In the genomic region with DNA sequence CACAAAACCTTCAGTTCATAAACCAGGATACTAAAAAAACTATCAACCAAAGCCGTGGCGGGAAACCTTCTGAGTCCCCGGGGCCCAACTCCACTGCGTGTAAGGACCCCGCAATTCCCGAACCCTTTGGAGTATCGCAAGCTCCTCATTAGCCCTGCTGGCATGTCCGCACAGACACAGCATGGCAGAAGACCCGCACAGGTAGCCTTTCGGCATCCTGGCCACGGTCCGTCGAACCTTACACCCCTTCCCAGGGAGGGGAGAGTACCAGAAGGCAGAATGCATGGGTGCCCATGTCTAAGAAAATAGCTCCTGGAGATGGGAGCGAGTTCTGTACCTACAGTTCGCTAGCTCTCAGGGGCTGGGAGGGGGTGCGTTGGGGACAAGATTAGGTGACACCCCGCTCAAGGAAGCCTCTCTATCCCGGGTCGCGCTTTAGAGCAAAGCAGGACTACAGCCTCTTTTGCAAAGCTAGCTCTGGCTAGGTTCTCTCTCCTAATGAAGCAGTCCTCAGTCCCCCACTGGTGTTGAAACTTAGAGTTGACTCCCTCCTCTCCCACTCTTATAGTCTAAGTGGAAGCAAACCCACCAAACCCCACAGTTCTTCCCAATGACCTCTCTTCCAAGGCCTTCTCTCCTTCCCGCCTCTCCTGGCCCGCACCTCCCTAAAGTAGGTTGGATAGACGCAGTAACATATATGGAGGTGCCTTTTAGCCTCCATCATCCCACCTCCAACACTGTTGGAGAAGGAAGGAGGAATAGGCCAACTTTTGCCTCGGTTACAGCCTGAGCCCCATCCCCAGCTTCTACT, we compare ENCODE assay signal across 8 mouse cellular contexts. TPM values are rescaled to one million over a fixed set of nuclear protein-coding genes. Genes with fewer than 3 reads are reported as not detected.
A peak's percentile ranks its signal among the peaks of the same experiment; 100 is the strongest.
DNase-seq lines count a peak whose midpoint lies in the region; ATAC-seq and TF ChIP-seq lines count a peak whose summit lies in the region.

No protein-coding gene starts in this region.

- peak; percentile 39 for DNase-seq in lung, adult 2 months
- DNase-seq in lung, postnatal 4 days: no peak
- DNase-seq in frontal cortex, postnatal 25 days (ENCODE audit: low spot score in 2 of 2): no peak
- DNase-seq in right cerebral cortex, adult 2 months (ENCODE audit: low spot score in 2 of 2): no peak
- DNase-seq in left cerebral cortex, adult 9 months (ENCODE audit: low spot score in 2 of 2): no peak

- no peak for ATAC-seq in forebrain, embryonic 13.5 days
- no peak for ATAC-seq in limb, embryonic 13.5 days (ENCODE audit: low FRiP score, low read depth)
- no peak for ATAC-seq in neural tube, embryonic 14.5 days (ENCODE audit: low read depth)

- H3K4me2 ChIP-seq in forebrain, embryonic 13.5 days: peak overlapping the region; percentile 56
- H3K4me2 ChIP-seq in limb, embryonic 13.5 days (replicated peaks): peak overlapping the region; percentile 87
- peak overlapping the region; percentile 28 for H3K4me2 ChIP-seq in neural tube, embryonic 14.5 days (ENCODE audit: low read depth, low read length)

- WGBS in lung, adult 2 months: 9% methylated on average over 24 of the region's 24 CpGs
- WGBS in forebrain, embryonic 13.5 days: 8% methylated on average over 24 of the region's 24 CpGs
- 2% methylated on average over 24 of the region's 24 CpGs for WGBS in limb, embryonic 13.5 days
- 6% methylated on average over 24 of the region's 24 CpGs for WGBS in neural tube, embryonic 14.5 days

- no peaks in the 10 kb centered on the region for H3K4me1 ChIP-seq in lung, adult 2 months (ENCODE audit: control insufficient read depth, insufficient read depth, low read length)
- peaks cover 51% of the 10 kb centered on the region for H3K4me1 ChIP-seq in forebrain, embryonic 13.5 days
- H3K4me1 ChIP-seq in limb, embryonic 13.5 days: peaks cover 44% of the 10 kb centered on the region
- peaks cover 18% of the 10 kb centered on the region; the same call in 1 of the 2 replicates for H3K4me1 ChIP-seq in neural tube, embryonic 14.5 days (ENCODE audit: control insufficient read depth, insufficient read depth, low read length)

- TF ChIP-seq CTCF in lung, adult 2 months (IDR thresholded peaks at IDR 0.05; ENCODE audit: insufficient read depth, low read length): no peak

- H3K9ac ChIP-seq in forebrain, embryonic 13.5 days: no peak overlapping the region
- H3K9ac ChIP-seq in limb, embryonic 13.5 days: peak overlapping the region; percentile 73
- no peak overlapping the region for H3K9ac ChIP-seq in neural tube, embryonic 14.5 days (replicated peaks; ENCODE audit: low read depth, low read length)

- H3K4me3 ChIP-seq in lung, adult 2 months (replicated peaks; ENCODE audit: extremely low read depth, low read depth, low read length): peak overlapping the region; percentile 84
- H3K4me3 ChIP-seq in forebrain, embryonic 13.5 days: peak overlapping the region; percentile 32
- peak overlapping the region; percentile 61 for H3K4me3 ChIP-seq in limb, embryonic 13.5 days
- H3K4me3 ChIP-seq in neural tube, embryonic 14.5 days (ENCODE audit: low read depth, low read length): peak overlapping the region; percentile 14

- no peak overlapping the region for H3K27ac ChIP-seq in forebrain, embryonic 13.5 days
- H3K27ac ChIP-seq in limb, embryonic 13.5 days: peak overlapping the region; percentile 40; the same call in 1 of the 2 replicates
- no peak overlapping the region for H3K27ac ChIP-seq in neural tube, embryonic 14.5 days (ENCODE audit: low read depth, low read length)

- no peaks in the 10 kb centered on the region for H3K36me3 ChIP-seq in forebrain, embryonic 13.5 days (ENCODE audit: poor library complexity, severe bottlenecking)
- no peaks in the 10 kb centered on the region for H3K36me3 ChIP-seq in limb, embryonic 13.5 days
- no peaks in the 10 kb centered on the region for H3K36me3 ChIP-seq in neural tube, embryonic 14.5 days (ENCODE audit: control insufficient read depth, insufficient read depth, low read length)

- peaks cover 93% of the 10 kb centered on the region for H3K27me3 ChIP-seq in forebrain, embryonic 13.5 days
- peaks cover 34% of the 10 kb centered on the region for H3K27me3 ChIP-seq in limb, embryonic 13.5 days
- H3K27me3 ChIP-seq in neural tube, embryonic 14.5 days (ENCODE audit: control insufficient read depth, insufficient read depth, low read length): peaks cover 34% of the 10 kb centered on the region

- TF ChIP-seq POLR2A in lung, adult 2 months (IDR thresholded peaks at IDR 0.05; ENCODE audit: borderline replicate concordance, extremely low read depth, low read depth, low read length): no peak

- no peaks in the 10 kb centered on the region for H3K9me3 ChIP-seq in forebrain, embryonic 13.5 days (replicated peaks)
- no peaks in the 10 kb centered on the region for H3K9me3 ChIP-seq in limb, embryonic 13.5 days
- no peaks in the 10 kb centered on the region for H3K9me3 ChIP-seq in neural tube, embryonic 14.5 days (ENCODE audit: control insufficient read depth, low read length)

RNA-seq across cellular contexts. Expression of a gene that starts 0.8 kb away (rescaled TPM):
- polyA plus RNA-seq in lung, adult 2 months (2012; rRNA removed): 153 and 271 TPM in 2 replicates
- 2.4 and 3.8 TPM in 2 replicates for polyA plus RNA-seq in forebrain, embryonic 13.5 days (2015; fragmentation: Nextera tagmentation; extraction: Ambion mirVana)
- polyA plus RNA-seq in limb, embryonic 13.5 days (2015; fragmentation: Nextera tagmentation; extraction: Ambion mirVana): 34.2 and 40.3 TPM in 2 replicates
- polyA plus RNA-seq in neural tube, embryonic 14.5 days (2014; fragmentation: Nextera tagmentation; extraction: Ambion mirVana): 2.2 and 4.3 TPM in 2 replicates

RNA-seq across cellular contexts. Expression of a gene that starts 10.4 kb away (rescaled TPM):
- 0.24 and 0.71 TPM in 2 replicates for polyA plus RNA-seq in lung, adult 2 months (2012; rRNA removed)
- polyA plus RNA-seq in forebrain, embryonic 13.5 days (2015; fragmentation: Nextera tagmentation; extraction: Ambion mirVana): not detected in 2 replicates
- 0.34 TPM in 1 of 2 replicates, not detected in the other for polyA plus RNA-seq in limb, embryonic 13.5 days (2015; fragmentation: Nextera tagmentation; extraction: Ambion mirVana)
- not detected in 2 replicates for polyA plus RNA-seq in neural tube, embryonic 14.5 days (2014; fragmentation: Nextera tagmentation; extraction: Ambion mirVana)

Comparison
In these comparisons a context has a peak if more than half of its experiments do, and no peak if none do; other contexts are left out.
1. H3K4me3 ChIP-seq: peak in every context shown above with its lines; median percentile 84 in lung, adult 2 months; 61 in limb, embryonic 13.5 days; 32 in forebrain, embryonic 13.5 days; 14 in neural tube, embryonic 14.5 days.
2. H3K4me2 ChIP-seq: peak in every context shown above with its lines; median percentile 87 in limb, embryonic 13.5 days; 56 in forebrain, embryonic 13.5 days; 28 in neural tube, embryonic 14.5 days.